Mouse (Mus musculus): ENCODE measurements at regions not wholly inside any gene's neighbourhood (a gene's known extent, or its start where the extent isn't known, plus 50 kb on each side); places are given as distances from the start of the nearest gene placed in this dataset.

GRCm38 (mm10) chr3:21977775-21978174 lies 98.7 kb upstream of the Tbl1xr1 start:
- no peak for ATAC-seq (ENCODE audit: insufficient read depth)
- H3K36me3 ChIP-seq (replicated peaks) = no peaks in the 10 kb centered on the region

GRCm38 (mm10) chr3:21982991-21983390 lies 93.5 kb upstream of the Tbl1xr1 start:
- Histone ChIP-seq H3K4me1 (replicated peaks) (peaks cover 27% of the 10 kb centered on the region), H3K27me3 (no peaks in the 10 kb centered on the region), H3K4me2 (no peak overlapping the region), H3K36me3 (replicated peaks) (no peaks in the 10 kb centered on the region), H3K27ac (replicated peaks) (no peak overlapping the region), H3K9ac (no peak overlapping the region), H3K4me3 (replicated peaks) (no peak overlapping the region), H3K9me3 (replicated peaks) (no peaks in the 10 kb centered on the region)
- 48% methylated on average over 8 of the region's 8 CpGs for WGBS (ENCODE audit: insufficient replicate concordance)
- no peak for ATAC-seq (ENCODE audit: insufficient read depth)

More at GRCm38 (mm10) chr3:21977775-21978174, 98.7 kb upstream of the Tbl1xr1 start:
- Histone ChIP-seq H3K4me2 (no peak overlapping the region), H3K4me1 (replicated peaks) (no peaks in the 10 kb centered on the region), H3K4me3 (replicated peaks) (no peak overlapping the region), H3K27ac (replicated peaks) (no peak overlapping the region), H3K9me3 (replicated peaks) (no peaks in the 10 kb centered on the region), H3K27me3 (no peaks in the 10 kb centered on the region), H3K9ac (no peak overlapping the region)
- 15% methylated on average over 1 of the region's 1 CpGs for WGBS (ENCODE audit: insufficient replicate concordance)

GRCm38 (mm10) chr3:21983993-21984725 lies 92.3 kb upstream of the Tbl1xr1 start:
- no peak overlapping the region for H3K4me3 ChIP-seq (replicated peaks)
- H3K9ac ChIP-seq = no peak overlapping the region
- no peak for ATAC-seq (ENCODE audit: insufficient read depth)
- H3K4me1 ChIP-seq (replicated peaks) = peaks cover 37% of the 10 kb centered on the region
- H3K27me3 ChIP-seq = no peaks in the 10 kb centered on the region
- no peak overlapping the region for H3K27ac ChIP-seq (replicated peaks)
- no peaks in the 10 kb centered on the region for H3K36me3 ChIP-seq (replicated peaks)
- no peaks in the 10 kb centered on the region for H3K9me3 ChIP-seq (replicated peaks)
- 61% methylated on average over 2 of the region's 2 CpGs for WGBS (ENCODE audit: insufficient replicate concordance)
- no peak overlapping the region for H3K4me2 ChIP-seq

DNA sequence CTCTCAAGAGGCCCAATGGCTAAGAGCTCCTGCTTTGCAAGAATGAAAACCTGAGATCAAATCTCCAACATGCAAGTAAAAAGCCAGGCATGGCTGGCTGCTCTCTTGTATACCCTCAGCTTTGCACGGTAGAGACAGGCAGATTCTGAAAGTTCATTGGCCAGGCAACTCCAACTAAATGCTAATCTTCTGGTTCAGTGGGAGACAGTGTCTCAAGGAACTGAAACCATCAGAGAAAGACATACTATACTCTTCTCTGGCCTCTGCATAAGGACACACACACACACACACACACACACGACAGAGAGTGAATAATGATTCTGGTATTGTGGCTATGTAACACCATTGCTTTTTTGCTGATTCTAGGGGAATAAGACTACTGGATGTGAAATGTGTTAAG lies 91.6 kb upstream of the Tbl1xr1 start:
- Histone ChIP-seq H3K9me3 (replicated peaks) (no peaks in the 10 kb centered on the region), H3K9ac (no peak overlapping the region), H3K4me1 (replicated peaks) (peaks cover 37% of the 10 kb centered on the region), H3K4me2 (no peak overlapping the region), H3K27ac (replicated peaks) (no peak overlapping the region), H3K27me3 (no peaks in the 10 kb centered on the region), H3K36me3 (replicated peaks) (no peaks in the 10 kb centered on the region), H3K4me3 (replicated peaks) (no peak overlapping the region)
- ATAC-seq (ENCODE audit: insufficient read depth) = no peak
- 41% methylated on average over 2 of the region's 2 CpGs for WGBS (ENCODE audit: insufficient replicate concordance)

DNA sequence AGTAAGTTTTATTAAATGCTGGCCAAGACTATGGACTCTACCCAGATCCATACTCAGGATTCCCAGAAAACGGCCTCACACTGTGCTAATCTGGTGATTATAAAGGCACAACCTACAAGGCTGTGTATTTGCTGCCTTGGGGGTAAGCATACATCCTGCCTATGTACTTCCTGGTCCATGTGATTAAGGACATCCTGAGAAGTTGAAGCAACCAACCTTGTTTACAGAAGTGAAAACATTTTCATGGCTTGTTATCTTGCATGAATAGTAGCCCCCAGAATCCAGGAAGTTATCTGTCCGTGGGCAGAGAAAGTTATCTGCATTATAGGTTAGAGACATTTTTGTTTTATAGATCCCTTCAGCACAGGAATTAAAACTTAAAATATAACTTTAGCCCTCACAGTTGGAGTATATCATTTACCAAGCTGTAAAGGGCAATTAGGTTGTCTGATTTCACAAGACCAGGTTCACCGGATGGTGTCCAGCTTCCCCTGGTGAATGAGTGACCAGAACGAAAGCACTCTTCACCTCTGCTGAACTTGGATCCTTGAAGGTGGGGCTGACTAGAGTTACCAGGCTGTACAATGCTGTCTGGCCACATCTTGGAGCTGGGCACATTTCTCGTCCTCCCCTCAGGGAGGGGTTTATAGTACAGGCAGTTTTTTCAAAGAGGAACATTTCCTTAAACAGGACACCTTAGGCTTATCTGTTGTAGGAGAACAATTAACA lies 90.1 kb upstream of the Tbl1xr1 start:
- H3K27me3 ChIP-seq = no peaks in the 10 kb centered on the region
- H3K9ac ChIP-seq = no peak overlapping the region
- H3K4me3 ChIP-seq (replicated peaks) = no peak overlapping the region
- no peaks in the 10 kb centered on the region for H3K36me3 ChIP-seq (replicated peaks)
- H3K4me2 ChIP-seq = 0 out of 2 replicates have a peak overlapping the region, but pooled peaks have one; percentile 4
- 48% methylated on average over 5 of the region's 5 CpGs for WGBS (ENCODE audit: insufficient replicate concordance)
- H3K27ac ChIP-seq (replicated peaks) = peak overlapping the region; percentile 73
- peaks cover 37% of the 10 kb centered on the region for H3K4me1 ChIP-seq (replicated peaks)
- ATAC-seq (ENCODE audit: insufficient read depth) = peak; percentile 67
- no peaks in the 10 kb centered on the region for H3K9me3 ChIP-seq (replicated peaks)

- H3K9me3 ChIP-seq (replicated peaks) = no peaks in the 10 kb centered on the region
- ATAC-seq (ENCODE audit: insufficient read depth) = no peak
- WGBS (ENCODE audit: insufficient replicate concordance) = 48% methylated on average over 2 of the region's 2 CpGs
- H3K4me2 ChIP-seq = no peak overlapping the region
- no peaks in the 10 kb centered on the region for H3K27me3 ChIP-seq
- peak overlapping the region; percentile 73 for H3K27ac ChIP-seq (replicated peaks)
- peaks cover 37% of the 10 kb centered on the region for H3K4me1 ChIP-seq (replicated peaks)
- no peak overlapping the region for H3K4me3 ChIP-seq (replicated peaks)
- no peaks in the 10 kb centered on the region for H3K36me3 ChIP-seq (replicated peaks)
- H3K9ac ChIP-seq = no peak overlapping the region
Measured at GRCm38 (mm10) chr3:21986893-21987250, 89.6 kb upstream of the Tbl1xr1 start.

DNA sequence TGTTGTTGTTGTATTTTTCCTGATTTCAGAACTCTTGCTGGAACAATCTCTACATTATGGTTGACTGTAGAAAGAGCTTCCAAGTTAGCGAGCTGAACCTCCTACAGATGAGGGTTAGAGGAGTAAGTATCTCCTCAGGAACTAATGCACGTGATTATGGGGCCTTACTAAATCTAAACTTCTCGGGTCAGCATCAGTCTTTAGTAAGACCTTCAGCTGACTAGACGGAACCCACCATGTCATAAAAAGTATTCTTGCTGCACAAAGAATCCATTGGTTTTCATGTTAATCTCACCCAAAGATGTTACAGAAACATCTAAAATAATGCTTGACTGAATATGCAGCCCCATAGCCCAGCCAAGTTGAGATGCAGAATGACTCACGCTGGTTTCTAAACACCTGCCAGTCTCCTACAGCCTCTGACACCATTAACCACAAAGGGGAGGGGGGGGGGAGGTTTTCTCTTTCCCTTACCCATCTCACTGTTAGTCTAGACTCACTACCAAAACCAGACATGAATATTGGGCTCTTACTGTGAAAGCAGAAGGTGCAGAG lies 88.9 kb upstream of the Tbl1xr1 start:
- no peaks in the 10 kb centered on the region for H3K27me3 ChIP-seq
- 30% methylated on average over 5 of the region's 5 CpGs for WGBS (ENCODE audit: insufficient replicate concordance)
- H3K9ac ChIP-seq = no peak overlapping the region
- 0 out of 2 replicates have a peak, but pooled peaks have one; percentile 17 for ATAC-seq (ENCODE audit: insufficient read depth)
- no peaks in the 10 kb centered on the region for H3K36me3 ChIP-seq (replicated peaks)
- peak overlapping the region; percentile 49 for H3K4me2 ChIP-seq
- H3K4me1 ChIP-seq (replicated peaks) = peaks cover 42% of the 10 kb centered on the region
- no peaks in the 10 kb centered on the region for H3K9me3 ChIP-seq (replicated peaks)
- H3K27ac ChIP-seq (replicated peaks) = peak overlapping the region; percentile 73
- 0 out of 2 replicates have a peak overlapping the region, but pooled peaks have one; percentile 9 for H3K4me3 ChIP-seq (replicated peaks)

DNA sequence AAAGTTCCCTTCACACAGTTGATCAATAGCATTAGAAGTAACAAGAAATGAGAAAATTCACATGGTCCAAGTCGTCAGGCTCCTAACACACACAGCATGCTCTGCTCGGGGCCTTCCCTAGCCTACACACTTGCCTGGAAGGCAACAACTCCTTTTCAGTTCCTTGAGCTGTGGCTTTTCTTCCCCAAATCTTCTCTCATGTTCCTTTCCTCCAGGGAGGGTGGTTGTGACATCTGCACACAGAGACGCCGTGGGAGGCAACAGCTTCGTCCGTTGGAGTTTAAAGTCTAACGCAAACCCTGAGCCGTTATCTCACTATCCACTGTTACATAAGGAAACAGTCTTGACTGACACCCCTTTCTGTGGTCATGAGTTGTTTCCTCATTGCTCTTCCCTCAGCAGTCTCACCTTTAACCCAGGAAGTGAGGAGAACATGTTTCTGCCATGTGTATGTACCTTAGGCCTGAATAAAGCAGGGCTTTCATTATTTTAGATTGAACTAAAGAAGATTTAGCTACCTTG lies 88.4 kb upstream of the Tbl1xr1 start:
- no peaks in the 10 kb centered on the region for H3K36me3 ChIP-seq (replicated peaks)
- peak overlapping the region; percentile 73 for H3K27ac ChIP-seq (replicated peaks)
- ATAC-seq (ENCODE audit: insufficient read depth) = peak; percentile 68
- 8% methylated on average over 8 of the region's 8 CpGs for WGBS (ENCODE audit: insufficient replicate concordance)
- H3K4me3 ChIP-seq (replicated peaks) = 0 out of 2 replicates have a peak overlapping the region, but pooled peaks have one; percentile 9
- H3K9ac ChIP-seq = no peak overlapping the region
- no peaks in the 10 kb centered on the region for H3K9me3 ChIP-seq (replicated peaks)
- no peaks in the 10 kb centered on the region for H3K27me3 ChIP-seq
- H3K4me2 ChIP-seq = peak overlapping the region; percentile 49
- peaks cover 42% of the 10 kb centered on the region for H3K4me1 ChIP-seq (replicated peaks)

DNA sequence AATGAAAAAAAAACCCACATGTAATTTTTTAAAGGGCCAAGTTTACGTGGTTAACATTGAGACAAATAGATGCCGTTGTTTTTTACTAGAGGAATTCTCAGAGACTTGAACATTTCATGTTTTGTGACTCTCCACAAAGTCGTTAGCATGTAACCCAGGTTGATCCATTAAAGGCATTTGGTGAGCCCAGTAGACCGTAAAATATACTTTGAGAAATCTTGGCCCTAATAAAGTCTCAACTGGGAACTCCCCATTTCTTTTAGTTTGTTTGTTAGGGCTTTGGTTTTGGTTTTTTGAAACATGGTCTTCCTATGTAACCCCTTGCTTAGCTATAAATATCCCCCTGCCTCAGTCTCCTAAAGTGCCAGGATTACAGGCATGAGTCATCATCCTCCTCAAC lies 85.9 kb upstream of the Tbl1xr1 start:
- no peak overlapping the region for H3K4me2 ChIP-seq
- H3K4me3 ChIP-seq (replicated peaks) = no peak overlapping the region
- no peak overlapping the region for H3K9ac ChIP-seq
- H3K9me3 ChIP-seq (replicated peaks) = no peaks in the 10 kb centered on the region
- H3K27ac ChIP-seq (replicated peaks) = no peak overlapping the region
- no peak for ATAC-seq (ENCODE audit: insufficient read depth)
- H3K27me3 ChIP-seq = no peaks in the 10 kb centered on the region
- H3K4me1 ChIP-seq (replicated peaks) = peaks cover 47% of the 10 kb centered on the region
- no peaks in the 10 kb centered on the region for H3K36me3 ChIP-seq (replicated peaks)
- 67% methylated on average over 4 of the region's 4 CpGs for WGBS (ENCODE audit: insufficient replicate concordance)

DNA sequence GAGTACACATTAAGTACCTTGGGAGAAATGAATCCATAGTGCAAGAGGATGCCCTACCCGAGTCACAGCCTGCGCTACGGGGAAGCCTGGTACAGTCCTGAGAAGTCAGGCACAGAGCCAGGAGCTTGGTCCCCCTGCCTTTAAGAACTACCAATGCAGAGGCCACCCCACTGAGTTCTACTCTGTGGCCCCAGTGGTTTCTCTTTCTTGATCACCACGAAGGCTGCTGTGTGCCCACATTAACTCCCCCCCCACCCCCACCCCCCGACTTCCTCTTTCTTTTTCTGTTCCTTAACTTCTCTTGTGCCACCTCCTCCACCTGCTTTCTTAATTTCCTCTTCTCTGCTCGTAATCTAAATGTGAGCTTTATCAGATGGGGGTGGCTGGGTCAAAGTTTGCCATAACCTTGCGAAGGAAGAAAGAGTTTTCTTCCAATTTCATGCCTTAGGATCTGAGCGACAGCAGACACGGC lies 84.7 kb upstream of the Tbl1xr1 start:
- Histone ChIP-seq H3K9ac (no peak overlapping the region), H3K36me3 (replicated peaks) (no peaks in the 10 kb centered on the region), H3K4me3 (replicated peaks) (no peak overlapping the region), H3K27ac (replicated peaks) (no peak overlapping the region), H3K4me1 (replicated peaks) (peaks cover 46% of the 10 kb centered on the region), H3K9me3 (replicated peaks) (no peaks in the 10 kb centered on the region), H3K27me3 (no peaks in the 10 kb centered on the region), H3K4me2 (peak overlapping the region; percentile 35; the same call in 1 of the 2 replicates)
- 20% methylated on average over 9 of the region's 9 CpGs for WGBS (ENCODE audit: insufficient replicate concordance)
- ATAC-seq (ENCODE audit: insufficient read depth) = no peak

DNA sequence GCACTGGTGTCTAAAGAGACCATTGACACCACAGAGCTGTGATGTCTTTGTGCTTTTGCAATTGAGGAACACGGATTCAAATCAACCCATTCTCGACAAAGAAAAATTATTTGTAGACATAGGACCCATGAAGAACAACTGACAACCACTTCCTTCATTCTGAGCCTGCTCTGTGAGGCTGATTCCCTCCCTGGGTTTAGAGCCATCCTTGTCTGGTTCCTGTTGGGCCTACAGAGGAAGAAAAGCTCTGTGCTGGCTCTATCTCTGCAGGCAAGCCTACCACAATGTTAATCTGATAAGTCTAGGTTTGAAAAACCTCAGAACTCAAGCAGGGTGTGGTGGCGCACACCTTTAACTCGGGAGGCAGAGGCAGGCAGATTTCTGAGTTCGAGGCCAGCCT lies 84.2 kb upstream of the Tbl1xr1 start:
- Histone ChIP-seq H3K27me3 (no peaks in the 10 kb centered on the region), H3K4me2 (no peak overlapping the region), H3K9me3 (replicated peaks) (no peaks in the 10 kb centered on the region), H3K27ac (replicated peaks) (0 out of 2 replicates have a peak overlapping the region, but pooled peaks have one; percentile 15), H3K4me1 (replicated peaks) (peaks cover 43% of the 10 kb centered on the region), H3K36me3 (replicated peaks) (no peaks in the 10 kb centered on the region), H3K9ac (no peak overlapping the region), H3K4me3 (replicated peaks) (no peak overlapping the region)
- no peak for ATAC-seq (ENCODE audit: insufficient read depth)
- WGBS (ENCODE audit: insufficient replicate concordance) = 42% methylated on average over 5 of the region's 5 CpGs
